Mouse (Mus musculus) liver, adult 2 months (tissue): ENCODE measurements around the gene Ube2d2b.

ENCODE experiments used
- CTCF ChIP-seq: fragments of 200-500 bp; IDR thresholded peaks from 2 replicates; pipeline ENCODE4 v1.5.1; 2011; ENCODE audit warnings: low read depth, low read length, control low read depth
- POLR2A ChIP-seq: fragments of 200-500 bp; IDR thresholded peaks from 2 replicates; pipeline ENCODE4 v1.6.1; 2011; ENCODE audit warnings: low read length, control low read depth; ENCODE audit not compliant: insufficient read depth; ENCODE audit errors: extremely low read depth

DNA sequence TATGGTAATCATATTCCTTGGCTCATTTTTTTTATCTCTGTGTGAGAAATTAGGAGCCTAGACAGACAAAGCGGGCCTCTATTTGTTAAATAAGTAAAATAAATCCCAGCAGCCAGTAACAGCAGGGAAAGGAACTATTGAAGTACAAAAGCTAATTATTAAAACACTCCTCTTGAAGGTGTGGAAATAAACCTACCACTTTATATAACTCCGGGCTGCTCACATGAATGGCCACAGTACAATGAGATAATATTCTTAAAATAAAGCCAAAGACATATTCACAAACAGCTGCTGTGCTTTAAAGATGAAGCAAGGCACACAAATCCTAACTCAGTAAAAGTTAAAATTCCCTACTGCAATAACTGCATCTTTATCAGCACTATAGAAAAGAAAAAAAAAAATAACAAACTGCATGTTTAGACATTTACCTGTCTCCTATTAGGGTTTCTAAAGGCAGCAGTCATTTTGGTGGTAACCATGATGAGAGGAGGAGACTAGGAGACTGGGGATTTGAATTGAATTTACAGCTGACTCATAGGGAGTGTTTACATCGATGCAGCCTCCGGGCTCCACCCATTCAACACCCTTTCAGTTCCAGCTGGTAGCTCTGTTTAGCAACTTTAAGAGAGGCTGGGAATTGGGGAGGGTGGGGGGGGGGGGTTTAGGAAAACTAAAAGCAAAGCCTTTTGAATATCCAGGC is 44.8 kb downstream of the Ube2d2b start, which contains the start of gene Evi5:
- TF ChIP-seq POLR2A (no peak), CTCF (no peak)
